Mouse (Mus musculus) thymus, postnatal 0 days (tissue): ENCODE data around the gene Fmc1. TPM values are rescaled to one million over a fixed set of nuclear protein-coding genes. Genes with fewer than 3 reads are reported as not detected.

ENCODE experiments used
- DNase-seq: peaks from one replicate; pipeline ENCODE4 v3.0.0-alpha.2; 2015; ENCODE audit warnings: low spot score
- microRNA-seq: library from miRNA; unstranded; fragments of <30 nt; microRNA quantifications from one replicate; pipeline ENCODE4, GENCODE M21; 2016; ENCODE audit warnings: borderline number of aligned reads
- polyA plus RNA-seq: library from polyadenylated mRNA; unstranded; fragments of >200 nt; fragmentation: Nextera tagmentation; extraction: Ambion mirVana; gene quantifications from 2 replicates; pipeline ENCODE4 v1.2.1, GENCODE M21; 2015

The Fmc1 gene
- polyA plus RNA-seq, 1 experiment from 2014 or later: 100 TPM

- DNase-seq: peak; percentile 97
Measured at GRCm38 (mm10) chr6:38551989-38552635, 18.8 kb downstream of the Fmc1 start.

- no peak for DNase-seq
Measured at GRCm38 (mm10) chr6:38552636-38553000, 19.3 kb downstream of the Fmc1 start.

GRCm38 (mm10) chr6:38576096-38576495 lies 42.8 kb downstream of the Fmc1 start:
- DNase-seq: no peak

GRCm38 (mm10) chr6:38580112-38580857 lies 47.0 kb downstream of the Fmc1 start:
- DNase-seq: no peak

GRCm38 (mm10) chr6:38581711-38582110 lies 48.4 kb downstream of the Fmc1 start:
- DNase-seq: no peak

Small RNAs within 50 kb of the gene (microRNA-seq; reads per million reads assigned to microRNA genes)
- gene Mir7670: 2.9 reads per million

Other genes starting within 250 kb of the Fmc1 start
- 2.5 and 2.7 TPM in 2 replicates for gene Zc3hav1l, start 234.2 kb upstream of the Fmc1 start, polyA plus RNA-seq
- 39.7 and 46.3 TPM in 2 replicates for gene Zc3hav1, start 178.9 kb upstream of the Fmc1 start, polyA plus RNA-seq
- gene Ttc26, start 152.0 kb upstream of the Fmc1 start, polyA plus RNA-seq: 1.0 TPM in 2 replicates
- gene Ubn2, start 99.6 kb upstream of the Fmc1 start, polyA plus RNA-seq: 5.8 and 10.6 TPM in 2 replicates
- 26.7 and 44.6 TPM in 2 replicates for gene Luc7l2, start 17.8 kb downstream of the Fmc1 start, polyA plus RNA-seq
- gene Klrg2, start 103.7 kb downstream of the Fmc1 start, polyA plus RNA-seq: 0.17 TPM in 2 replicates
- gene Clec2l, start 129.6 kb downstream of the Fmc1 start, polyA plus RNA-seq: 0.27 and 0.31 TPM in 2 replicates